Mouse (Mus musculus) effector memory CD4-positive, alpha-beta T cell, adult 5 months (primary cell): ENCODE measurements around the gene Rassf4. TPM values are rescaled to one million over a fixed set of nuclear protein-coding genes. Genes with fewer than 3 reads are reported as not detected.

Experiments used
- polyA plus RNA-seq: library from polyadenylated mRNA; unstranded; fragments of 100-300 nt; shearing (Covaris generic); gene quantifications from one replicate; pipeline ENCODE4 v1.2.1, GENCODE M21; 2017

Rassf4 gene
- 0.06 TPM for polyA plus RNA-seq

GRCm38 (mm10) chr6:116673471-116674282 is at the start of gene Rassf4:
TSS of gene Rassf4 (minus strand) at chr6:116673952.

GRCm38 (mm10) chr6:116716666-116717065 is 42.9 kb upstream of the Rassf4 start, which contains the start of gene Tmem72:
TSS of gene Tmem72 (minus strand) at chr6:116716913.

GRCm38 (mm10) chr6:116650406-116650805 is 23.3 kb downstream of the Rassf4 start, which contains the start of gene Depp1:
TSS of gene Depp1 (plus strand) at chr6:116650609.

GRCm38 (mm10) chr6:116628539-116629171 is 45.1 kb downstream of the Rassf4 start, which contains the start of gene Zfp422:
TSS of gene Zfp422 (minus strand) at chr6:116628999.

GRCm38 (mm10) chr6:116584095-116584494 is 89.7 kb downstream of the Rassf4 start, which contains the start of gene Olfr215:
TSS of gene Olfr215 (minus strand) at chr6:116584195.

Other genes starting within 250 kb of the Rassf4 start
- gene Alox5, start 212.8 kb downstream of the Rassf4 start, polyA plus RNA-seq = not detected
- gene Olfr211, start 184.9 kb downstream of the Rassf4 start, polyA plus RNA-seq = not detected
- not detected for gene Olfr212, start 167.4 kb downstream of the Rassf4 start, polyA plus RNA-seq
- not detected for gene Olfr213, start 135.5 kb downstream of the Rassf4 start, polyA plus RNA-seq
- gene Gm5580, start 122.8 kb downstream of the Rassf4 start, polyA plus RNA-seq = not detected
- not detected for gene Olfr214, start 119.7 kb downstream of the Rassf4 start, polyA plus RNA-seq
- gene Olfr215, start 89.8 kb downstream of the Rassf4 start, polyA plus RNA-seq = not detected
- gene Zfp422, start 45.0 kb downstream of the Rassf4 start, polyA plus RNA-seq = 9.9 TPM
- not detected for gene Depp1, start 23.3 kb downstream of the Rassf4 start, polyA plus RNA-seq
- 0.06 TPM for gene Tmem72, start 43.0 kb upstream of the Rassf4 start, polyA plus RNA-seq